Mouse (Mus musculus) lung, embryonic 16.5 days (tissue): ENCODE data around the gene Rhod. TPM values are rescaled to one million over a fixed set of nuclear protein-coding genes. Genes with fewer than 3 reads are reported as not detected.
"Not testable (repeated sequence)": the region's sequence is repeated elsewhere in the genome, so short reads cannot be mapped to it uniquely, and the experiment has no call there.

Source experiments
- ATAC-seq: fragments of 200-750 bp; cut with Nextera tagmentation; 2 replicates; pipeline ENCODE4 v1.8.0; 2017; ENCODE audit warnings: low read depth, mild to moderate bottlenecking, moderate library complexity
- H3K27ac ChIP-seq: fragments of 300-500 bp; sonication (generic); 2 replicates; pipeline ENCODE4 v1.5.1; 2014; ENCODE audit warnings: mild to moderate bottlenecking, control low read depth, low read length
- H3K27me3 ChIP-seq: fragments of 300-500 bp; sonication (generic); 2 replicates; pipeline ENCODE4 v1.6.1; 2014; ENCODE audit warnings: low read depth, low read length, mixed read lengths; ENCODE audit not compliant: control insufficient read depth, insufficient read depth
- H3K36me3 ChIP-seq: fragments of 300-500 bp; sonication (generic); 2 replicates; pipeline ENCODE4 v1.6.1; 2014; ENCODE audit warnings: low read length; ENCODE audit not compliant: control insufficient read depth, insufficient read depth
- H3K4me1 ChIP-seq: fragments of 300-500 bp; sonication (generic); replicated peaks from 2 replicates; pipeline ENCODE4 v1.6.1; 2014; ENCODE audit warnings: low read length, mixed read lengths; ENCODE audit not compliant: control insufficient read depth, insufficient read depth
- H3K4me2 ChIP-seq: fragments of 300-500 bp; sonication (generic); 2 replicates; pipeline ENCODE4 v1.6.1; 2014; ENCODE audit warnings: low read depth, low read length, control low read depth
- H3K4me3 ChIP-seq: fragments of 300-500 bp; sonication (generic); 2 replicates; pipeline ENCODE4 v1.5.1; 2014; ENCODE audit warnings: mild to moderate bottlenecking, low read length, control low read depth
- H3K9ac ChIP-seq: fragments of 300-500 bp; sonication (generic); 2 replicates; pipeline ENCODE4 v1.6.1; 2014; ENCODE audit warnings: low read length, control low read depth
- H3K9me3 ChIP-seq: fragments of 300-500 bp; sonication (generic); 2 replicates; pipeline ENCODE4 v1.6.1; 2016; ENCODE audit warnings: low read length; ENCODE audit not compliant: control insufficient read depth
- WGBS: fragments of 180-500 bp; shearing (Covaris S2); extraction: QIAGEN DNeasy Blood & Tissue Kit; methylation state at CpG from one replicate; pipeline ENCODE4 v1.1.7; 2014; 5-methylcytosine and 5-hydroxymethylcytosine counted together
- polyA plus RNA-seq: library from polyadenylated mRNA; unstranded; fragments of >200 nt; fragmentation: Nextera tagmentation; extraction: Ambion mirVana; gene quantifications from 2 replicates; pipeline ENCODE4 v1.2.1, GENCODE M21; 2015

Rhod gene
- polyA plus RNA-seq, 1 experiment from 2014 or later = 34.9 TPM

DNA sequence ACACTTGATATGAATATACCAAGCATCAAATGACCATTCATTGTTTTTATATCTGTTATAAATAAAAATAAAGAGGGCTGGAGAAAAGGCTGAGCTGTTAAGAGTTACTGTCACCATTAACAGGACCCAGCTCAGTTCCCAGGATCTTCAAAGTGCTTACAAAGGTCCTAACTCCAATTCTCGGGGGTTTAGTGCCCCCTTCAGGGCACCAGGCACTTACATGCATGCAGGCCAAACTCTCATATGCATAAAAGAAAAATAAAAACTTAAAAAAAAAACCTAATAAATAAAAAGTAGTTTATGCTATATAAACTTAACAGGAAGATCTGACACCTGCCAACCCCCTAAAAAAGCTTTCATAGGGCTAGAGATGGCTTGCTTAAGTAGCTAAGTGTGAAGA, 54.9 kb downstream of the Rhod start:
- no peak overlapping the region for H3K4me2 ChIP-seq
- H3K9me3 ChIP-seq = no peaks in the 10 kb centered on the region
- peaks cover 9% of the 10 kb centered on the region; the same call in 1 of the 2 replicates for H3K36me3 ChIP-seq
- H3K4me3 ChIP-seq = no peak overlapping the region
- no peak overlapping the region for H3K9ac ChIP-seq
- WGBS = 28% methylated on average over 1 of the region's 1 CpGs
- no peak overlapping the region for H3K27ac ChIP-seq
- H3K4me1 ChIP-seq = no peaks in the 10 kb centered on the region
- ATAC-seq = no peak
- H3K27me3 ChIP-seq = no peaks in the 10 kb centered on the region

GRCm38 (mm10) chr19:4383306-4383705, 55.9 kb downstream of the Rhod start:
- no peak overlapping the region for H3K27ac ChIP-seq
- no peak overlapping the region for H3K4me3 ChIP-seq
- no peak for ATAC-seq
- H3K36me3 ChIP-seq = peaks cover 9% of the 10 kb centered on the region; the same call in 1 of the 2 replicates
- no peaks in the 10 kb centered on the region for H3K4me1 ChIP-seq
- no peak overlapping the region for H3K4me2 ChIP-seq
- no peaks in the 10 kb centered on the region for H3K9me3 ChIP-seq
- H3K9ac ChIP-seq = no peak overlapping the region
- H3K27me3 ChIP-seq = no peaks in the 10 kb centered on the region

DNA sequence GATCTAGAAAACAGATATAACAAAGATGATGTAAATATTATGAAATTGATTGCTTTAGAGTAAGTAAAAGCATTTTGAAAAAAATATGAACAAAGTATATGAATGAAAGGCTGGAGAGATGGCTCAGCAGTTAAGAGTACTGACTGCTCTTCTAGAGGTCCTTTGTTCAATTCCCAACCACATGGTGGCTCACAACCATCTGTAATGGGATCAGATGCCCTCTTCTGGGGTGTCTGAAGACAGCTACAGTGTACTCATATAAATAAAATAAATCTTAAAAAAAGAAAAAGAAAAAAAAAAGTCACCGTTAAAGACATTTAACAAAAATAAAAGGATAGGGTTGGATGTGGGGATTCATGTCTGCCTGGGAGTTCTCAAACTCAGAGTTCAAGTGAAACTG, 56.9 kb downstream of the Rhod start:
- H3K27ac ChIP-seq, H3K9ac ChIP-seq, H3K27me3 ChIP-seq, H3K4me2 ChIP-seq, H3K4me3 ChIP-seq, H3K9me3 ChIP-seq, H3K36me3 ChIP-seq, ATAC-seq, H3K4me1 ChIP-seq: not testable (repeated sequence)
- WGBS = 58% methylated on average over 1 of the region's 1 CpGs

Other genes with a start within 250 kb of the Rhod start
- gene Tbc1d10c, start 248.1 kb downstream of the Rhod start, polyA plus RNA-seq = 4.0 and 7.0 TPM in 2 replicates
- 911 and 931 TPM in 2 replicates for gene Ppp1ca, start 247.4 kb downstream of the Rhod start, polyA plus RNA-seq
- gene Rad9a, start 237.8 kb downstream of the Rhod start, polyA plus RNA-seq = 30.5 and 33.6 TPM in 2 replicates
- 4.8 and 6.1 TPM in 2 replicates for gene Clcf1, start 225.2 kb downstream of the Rhod start, polyA plus RNA-seq
- gene AC109138.7, start 225.1 kb downstream of the Rhod start, polyA plus RNA-seq = not detected in 2 replicates
- gene Pold4, start 207.5 kb downstream of the Rhod start, polyA plus RNA-seq = 32.6 and 38.0 TPM in 2 replicates
- gene Ssh3, start 170.3 kb downstream of the Rhod start, polyA plus RNA-seq = 20.0 and 21.5 TPM in 2 replicates
- gene Ankrd13d, start 156.3 kb downstream of the Rhod start, polyA plus RNA-seq = 3.5 and 5.2 TPM in 2 replicates
- gene Grk2, start 133.2 kb downstream of the Rhod start, polyA plus RNA-seq = 13.7 and 15.0 TPM in 2 replicates
- 35.1 and 42.9 TPM in 2 replicates for gene Kdm2a, start 41.1 kb downstream of the Rhod start, polyA plus RNA-seq
- 1.2 and 1.6 TPM in 2 replicates for gene Syt12, start 38.0 kb upstream of the Rhod start, polyA plus RNA-seq
- gene 2010003K11Rik, start 59.2 kb upstream of the Rhod start, polyA plus RNA-seq = not detected in 2 replicates
- gene Pcx, start 71.0 kb upstream of the Rhod start, polyA plus RNA-seq = 21.3 and 24.7 TPM in 2 replicates
- gene Lrfn4, start 176.2 kb upstream of the Rhod start, polyA plus RNA-seq = 3.4 and 4.1 TPM in 2 replicates
- 68.3 and 70.1 TPM in 2 replicates for gene Rce1, start 186.2 kb upstream of the Rhod start, polyA plus RNA-seq